Mouse (Mus musculus) ES-Bruce4 (cell line): ENCODE results near the gene Robo2.

Source experiments
- CTCF ChIP-seq: IDR thresholded peaks from one replicate; pipeline ENCODE4 v1.8.1; 2011; ENCODE audit warnings: low read depth, low read length
- EP300 ChIP-seq: IDR thresholded peaks from 2 replicates; pipeline ENCODE4 v1.6.1; 2011; ENCODE audit warnings: low read depth, low read length; ENCODE audit not compliant: insufficient read depth
- POLR2A ChIP-seq: IDR thresholded peaks from one replicate; pipeline ENCODE4 v1.8.1; 2011; ENCODE audit warnings: low read length; ENCODE audit not compliant: insufficient read depth

DNA sequence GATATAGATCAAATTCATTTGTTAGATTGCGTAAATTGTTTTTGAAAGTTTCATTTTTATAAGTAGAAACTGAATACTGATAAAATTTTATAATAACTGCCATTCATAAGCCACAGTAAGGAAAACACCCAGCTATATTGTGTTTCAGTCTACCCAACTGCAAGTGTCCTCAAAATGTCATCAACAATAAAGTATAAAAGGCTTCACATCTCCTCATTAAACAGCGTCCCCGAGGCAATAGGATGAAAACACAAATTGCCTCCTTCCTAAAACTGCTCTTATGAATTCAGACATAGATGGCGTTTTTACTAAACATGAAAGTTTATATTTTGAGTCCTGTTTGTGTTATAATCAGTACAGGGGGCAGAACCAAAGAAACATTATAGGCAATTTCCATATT, 249.6 kb downstream of the Robo2 start:
- no peak for TF ChIP-seq CTCF
- no peak for TF ChIP-seq POLR2A
- no peak for TF ChIP-seq EP300
